In the genomic region with DNA sequence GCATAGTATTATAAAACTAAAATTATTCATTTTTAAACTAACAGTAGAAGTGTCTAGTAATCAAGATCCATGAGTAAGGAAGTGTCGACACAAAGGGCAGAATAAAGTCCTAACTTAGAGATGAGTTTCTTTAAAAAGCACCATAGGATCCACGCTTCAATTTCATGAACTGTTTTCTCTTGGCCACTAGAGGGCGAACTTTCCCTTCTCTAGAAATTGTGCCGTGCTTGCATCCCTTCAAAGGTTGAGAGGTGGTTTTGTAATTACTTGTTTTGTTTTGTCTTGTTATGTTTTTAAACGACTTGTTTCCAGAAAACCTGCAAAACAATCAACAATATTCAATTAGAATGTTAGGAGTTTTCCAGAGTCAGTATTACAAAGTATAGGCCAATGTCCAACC, we compare ENCODE assay signal across 8 mouse cellular contexts.
DNase-seq lines count a peak whose midpoint lies in the region; ATAC-seq and TF ChIP-seq lines count a peak whose summit lies in the region.

No protein-coding gene starts in this region.

- no peaks in the 10 kb centered on the region for H3K36me3 ChIP-seq in forebrain, postnatal 0 days (ENCODE audit: insufficient read depth)
- H3K36me3 ChIP-seq in forebrain, embryonic 16.5 days (ENCODE audit: control insufficient read depth, insufficient read depth), result no peaks in the 10 kb centered on the region

- TF ChIP-seq POLR2A in lung, adult 2 months (IDR thresholded peaks at IDR 0.05; ENCODE audit: borderline replicate concordance, extremely low read depth, low read depth, low read length), result no peak

- no peak overlapping the region for H3K27ac ChIP-seq in forebrain, postnatal 0 days (ENCODE audit: low read depth, low read length)
- H3K27ac ChIP-seq in forebrain, embryonic 16.5 days (ENCODE audit: low read length), result no peak overlapping the region

- peak; percentile 36; the same call in 1 of the 2 replicates for ATAC-seq in forebrain, postnatal 0 days
- no peak for ATAC-seq in forebrain, embryonic 16.5 days

- TF ChIP-seq CTCF in forebrain, postnatal 0 days (IDR thresholded peaks at IDR 0.05; ENCODE audit: low read depth), result peak; percentile 88
- peak; percentile 44; the same call in 1 of the 2 replicates for TF ChIP-seq CTCF in lung, adult 2 months (IDR thresholded peaks at IDR 0.05; ENCODE audit: insufficient read depth, low read length)

- H3K27me3 ChIP-seq in forebrain, postnatal 0 days (ENCODE audit: insufficient read depth, low read length), result peaks cover 8% of the 10 kb centered on the region
- H3K27me3 ChIP-seq in forebrain, embryonic 16.5 days (replicated peaks; ENCODE audit: control insufficient read depth, insufficient read depth, low read length), result 0 out of 2 replicates have a peak, but pooled peaks cover 6% of the 10 kb centered on the region

- H3K4me2 ChIP-seq in forebrain, postnatal 0 days (ENCODE audit: low read depth), result no peak overlapping the region
- no peak overlapping the region for H3K4me2 ChIP-seq in forebrain, embryonic 16.5 days (ENCODE audit: low read length)

- H3K4me3 ChIP-seq in forebrain, postnatal 0 days (ENCODE audit: low read depth, low read length), result no peak overlapping the region
- H3K4me3 ChIP-seq in forebrain, embryonic 16.5 days (replicated peaks; ENCODE audit: low read length), result no peak overlapping the region
- no peak overlapping the region for H3K4me3 ChIP-seq in lung, adult 2 months (replicated peaks; ENCODE audit: extremely low read depth, low read depth, low read length)

- H3K4me1 ChIP-seq in forebrain, postnatal 0 days (ENCODE audit: insufficient read depth), result no peaks in the 10 kb centered on the region
- no peaks in the 10 kb centered on the region for H3K4me1 ChIP-seq in forebrain, embryonic 16.5 days (replicated peaks; ENCODE audit: control insufficient read depth, insufficient read depth, low read length)
- H3K4me1 ChIP-seq in lung, adult 2 months (ENCODE audit: control insufficient read depth, insufficient read depth, low read length), result no peaks in the 10 kb centered on the region

- DNase-seq in forebrain, postnatal 0 days, result peak; percentile 81
- no peak for DNase-seq in lung, adult 2 months
- DNase-seq in lung, adult 18-20 months, result no peak
- peak; percentile 77 for DNase-seq in NIH3T3 (ENCODE audit: low read depth)
- peak; percentile 69 for DNase-seq in forelimb bud, embryonic 11.5 days (ENCODE audit: low read depth, low spot score)
- DNase-seq in urinary bladder, adult 18-20 months (ENCODE audit: low spot score in 2 of 2), result no peak
- no peak for DNase-seq in ovary, adult 18-20 months (ENCODE audit: low spot score)

- WGBS in forebrain, postnatal 0 days, result 1% methylated on average over 5 of the region's 5 CpGs
- 3% methylated on average over 5 of the region's 5 CpGs for WGBS in forebrain, embryonic 16.5 days
- 3% methylated on average over 5 of the region's 5 CpGs for WGBS in lung, adult 2 months

- no peaks in the 10 kb centered on the region for H3K9me3 ChIP-seq in forebrain, postnatal 0 days (ENCODE audit: low read length)
- H3K9me3 ChIP-seq in forebrain, embryonic 16.5 days (ENCODE audit: control insufficient read depth, low read length), result no peaks in the 10 kb centered on the region

- H3K9ac ChIP-seq in forebrain, postnatal 0 days, result no peak overlapping the region
- H3K9ac ChIP-seq in forebrain, embryonic 16.5 days (replicated peaks; ENCODE audit: low read depth, low read length), result no peak overlapping the region

Comparison
In these comparisons a context has a peak if more than half of its experiments do, and no peak if none do; other contexts are left out.
1. DNase-seq: peak in forebrain, postnatal 0 days (single experiment), NIH3T3 (single experiment) and forelimb bud, embryonic 11.5 days (single experiment); none in lung, adult 2 months (single experiment), lung, adult 18-20 months (0 of 2), urinary bladder, adult 18-20 months (0 of 2) and ovary, adult 18-20 months (single experiment).